Mouse (Mus musculus): ENCODE measurements around the gene Rpl27.
"Not testable (repeated sequence)": the region's sequence is repeated elsewhere in the genome, so short reads cannot be mapped to it uniquely, and the experiment has no call there.

Gene Rpl27

GRCm38 (mm10) chr11:101442127-101442693 is at the start of gene Rpl27:
TSS of gene Rpl27 (plus strand) at chr11:101442298.
- peak; percentile 98 for DNase-seq

- DNase-seq: peak; percentile 88
Measured at GRCm38 (mm10) chr11:101395110-101395509, 47.0 kb upstream of the Rpl27 start.

- DNase-seq: no peak
Measured at GRCm38 (mm10) chr11:101415306-101415705, 26.8 kb upstream of the Rpl27 start.

GRCm38 (mm10) chr11:101416433-101417100 is 25.5 kb upstream of the Rpl27 start:
- DNase-seq: peak; percentile 37

- DNase-seq: peak; percentile 91
Measured at GRCm38 (mm10) chr11:101417101-101417855, 24.8 kb upstream of the Rpl27 start, which contains the start of gene Aarsd1. TSS of gene Aarsd1 (minus strand) at chr11:101417615.

- DNase-seq: no peak
Measured at GRCm38 (mm10) chr11:101418991-101419390, 23.1 kb upstream of the Rpl27 start.

GRCm38 (mm10) chr11:101419610-101420009 is 22.5 kb upstream of the Rpl27 start:
- DNase-seq: peak; percentile 25

- DNase-seq: no peak
Measured at GRCm38 (mm10) chr11:101420148-101420547, 21.9 kb upstream of the Rpl27 start.

GRCm38 (mm10) chr11:101424105-101424851 is 17.8 kb upstream of the Rpl27 start, which contains the start of gene Gm27029:
TSS of gene Gm27029 (minus strand) at chr11:101424796.
- DNase-seq: peak; percentile 13

- DNase-seq: peak; percentile 99
Measured at GRCm38 (mm10) chr11:101424925-101425813, 16.9 kb upstream of the Rpl27 start, which contains the start of the genes Rundc1 and Ptges3l. TSS of gene Rundc1 (plus strand) at chr11:101425085. TSS of gene Ptges3l (minus strand) at chr11:101425333.

- DNase-seq: no peak
Measured at GRCm38 (mm10) chr11:101426165-101426564, 15.9 kb upstream of the Rpl27 start.

GRCm38 (mm10) chr11:101431327-101431726 is 10.8 kb upstream of the Rpl27 start:
- no peak for DNase-seq

GRCm38 (mm10) chr11:101433396-101433795 is 8.7 kb upstream of the Rpl27 start:
- no peak for DNase-seq

- no peak for DNase-seq
Measured at GRCm38 (mm10) chr11:101435831-101436230, 6.3 kb upstream of the Rpl27 start.

- no peak for DNase-seq
Measured at GRCm38 (mm10) chr11:101436916-101437315, 5.2 kb upstream of the Rpl27 start.

- DNase-seq: not testable (repeated sequence)
Measured at GRCm38 (mm10) chr11:101438006-101438405, 4.1 kb upstream of the Rpl27 start.

GRCm38 (mm10) chr11:101441450-101442126 is 510 bp upstream of the Rpl27 start:
- not testable (repeated sequence) for DNase-seq

- DNase-seq: no peak
Measured at GRCm38 (mm10) chr11:101442760-101443159, 662 bp downstream of the Rpl27 start.

- no peak for DNase-seq
Measured at GRCm38 (mm10) chr11:101446319-101446718, 4.2 kb downstream of the Rpl27 start.

- not testable (repeated sequence) for DNase-seq
Measured at GRCm38 (mm10) chr11:101446860-101447259, 4.8 kb downstream of the Rpl27 start.

- no peak for DNase-seq
Measured at GRCm38 (mm10) chr11:101447786-101448185, 5.7 kb downstream of the Rpl27 start.

Data from embryo, embryonic 11 days (tissue).